Mouse (Mus musculus) liver, postnatal 0 days (tissue): ENCODE results near the gene Gda. TPM values are rescaled to one million over a fixed set of nuclear protein-coding genes. Genes with fewer than 3 reads are reported as not detected.

Source experiments
- ATAC-seq: fragments of 200-750 bp; cut with Nextera tagmentation; 2 replicates; pipeline ENCODE4 v1.8.0; 2017; ENCODE audit warnings: mild to moderate bottlenecking, moderate library complexity
- DNase-seq: peaks from one replicate; pipeline ENCODE4 v3.0.0-alpha.2; 2016
- H3K27ac ChIP-seq: fragments of 300-500 bp; sonication (generic); 2 replicates; pipeline ENCODE4 v1.5.1; 2014; ENCODE audit warnings: antibody characterized with exemption, moderate library complexity, mild to moderate bottlenecking, low read depth
- H3K27me3 ChIP-seq: fragments of 300-500 bp; sonication (generic); 2 replicates; pipeline ENCODE4 v1.6.1; 2014; ENCODE audit warnings: low read length, control low read depth, mixed read lengths; ENCODE audit not compliant: insufficient read depth
- H3K36me3 ChIP-seq: fragments of 300-500 bp; sonication (generic); replicated peaks from 2 replicates; pipeline ENCODE4 v1.6.1; 2014; ENCODE audit warnings: mild to moderate bottlenecking, control low read depth, low read length, moderate library complexity, mixed read lengths; ENCODE audit not compliant: insufficient read depth
- H3K4me1 ChIP-seq: fragments of 300-500 bp; sonication (generic); 2 replicates; pipeline ENCODE4 v1.6.1; 2014; ENCODE audit warnings: antibody characterized with exemption, mild to moderate bottlenecking, control low read depth; ENCODE audit not compliant: insufficient read depth
- H3K4me2 ChIP-seq: fragments of 300-500 bp; sonication (generic); 2 replicates; pipeline ENCODE4 v1.6.1; 2014; ENCODE audit warnings: low read depth, mild to moderate bottlenecking, low read length, moderate library complexity, mixed read lengths
- H3K4me3 ChIP-seq: fragments of 300-500 bp; sonication (generic); 2 replicates; pipeline ENCODE4 v1.5.1; 2014; ENCODE audit warnings: low read depth, low read length
- H3K9ac ChIP-seq: fragments of 300-500 bp; sonication (generic); replicated peaks from 2 replicates; pipeline ENCODE4 v1.6.1; 2014; ENCODE audit warnings: mild to moderate bottlenecking, moderate library complexity
- H3K9me3 ChIP-seq: fragments of 300-500 bp; sonication (generic); 2 replicates; pipeline ENCODE4 v1.6.1; 2016; ENCODE audit warnings: mild to moderate bottlenecking, control low read depth, low read length, mixed read lengths
- CTCF ChIP-seq: sonication (generic); IDR thresholded peaks from 2 replicates; pipeline ENCODE4 v1.5.1; 2016; ENCODE audit warnings: antibody characterized with exemption, low read depth
- EP300 ChIP-seq: IDR thresholded peaks from 2 replicates; pipeline ENCODE4 v1.6.1; 2016; ENCODE audit warnings: antibody characterized with exemption, low read depth, mild to moderate bottlenecking
- WGBS: fragments of 180-500 bp; shearing (Covaris S2); extraction: QIAGEN DNeasy Blood & Tissue Kit; methylation state at CpG from one replicate; pipeline ENCODE4 v1.1.7; 2014; ENCODE audit not compliant: insufficient replicate concordance; 5-methylcytosine and 5-hydroxymethylcytosine counted together
- polyA plus RNA-seq: library from polyadenylated mRNA; unstranded; fragments of >200 nt; fragmentation: Nextera tagmentation; extraction: Ambion mirVana; gene quantifications from 2 replicates; pipeline ENCODE4 v1.2.1, GENCODE M21; 2015

The Gda gene
- polyA plus RNA-seq, 1 experiment from 2014 or later, result 2.0 TPM

GRCm38 (mm10) chr19:21346646-21347045 lies 126.6 kb downstream of the Gda start:
- Histone ChIP-seq H3K9me3 (no peaks in the 10 kb centered on the region), H3K4me3 (no peak overlapping the region), H3K27me3 (no peaks in the 10 kb centered on the region), H3K27ac (no peak overlapping the region), H3K4me2 (no peak overlapping the region), H3K36me3 (no peaks in the 10 kb centered on the region), H3K9ac (no peak overlapping the region), H3K4me1 (no peaks in the 10 kb centered on the region)
- DNase-seq (no peak), ATAC-seq (no peak)
- WGBS, result 83% methylated on average over 6 of the region's 6 CpGs
- no peak for TF ChIP-seq CTCF
- no peak for TF ChIP-seq EP300

Other genes starting within 250 kb of the Gda start
- 45.0 and 45.6 TPM in 2 replicates for gene Zfand5, start 201.2 kb downstream of the Gda start, polyA plus RNA-seq
- gene 1110059E24Rik, start 179.5 kb upstream of the Gda start, polyA plus RNA-seq, result 17.7 and 18.6 TPM in 2 replicates
- gene Abhd17b, start 179.7 kb upstream of the Gda start, polyA plus RNA-seq, result 13.9 and 16.7 TPM in 2 replicates